Mouse (Mus musculus) embryonic fibroblast, embryonic 13.5 days (primary cell): Measurements from ENCODE around the gene Scg5.

Experiments
- CTCF ChIP-seq: IDR thresholded peaks from 2 replicates; pipeline ENCODE4 v1.5.1; 2011; ENCODE audit warnings: mild to moderate bottlenecking, control low read depth, low read length, moderate library complexity, borderline replicate concordance; ENCODE audit not compliant: insufficient read depth
- POLR2A ChIP-seq: IDR thresholded peaks from 2 replicates; pipeline ENCODE4 v1.6.1; 2011; ENCODE audit warnings: low read depth, mild to moderate bottlenecking, control low read depth, low read length, moderate library complexity

GRCm38 (mm10) chr2:113820117-113820516 lies 8.8 kb downstream of the Scg5 start:
- TF ChIP-seq POLR2A (no peak), CTCF (no peak)
